Mouse (Mus musculus) midbrain, postnatal 0 days (tissue): ENCODE data around the gene Nampt. TPM values are rescaled to one million over a fixed set of nuclear protein-coding genes. Genes with fewer than 3 reads are reported as not detected.

Source experiments
- ATAC-seq: fragments of 200-750 bp; cut with Nextera tagmentation; 2 replicates; pipeline ENCODE4 v1.8.0; 2017; ENCODE audit warnings: moderate number of reproducible peaks, mild to moderate bottlenecking, moderate TSS enrichment, moderate library complexity; ENCODE audit not compliant: low FRiP score
- DNase-seq: peaks from one replicate; pipeline ENCODE4 v3.0.0-alpha.2; 2015; ENCODE audit warnings: low spot score
- H3K27ac ChIP-seq: fragments of 300-500 bp; sonication (generic); 2 replicates; pipeline ENCODE4 v1.5.1; 2014; ENCODE audit warnings: low read depth, mild to moderate bottlenecking, low read length, mixed read lengths
- H3K27me3 ChIP-seq: fragments of 300-500 bp; sonication (generic); 2 replicates; pipeline ENCODE4 v1.6.1; 2014; ENCODE audit warnings: low read length, control low read depth, mixed read lengths; ENCODE audit not compliant: insufficient read depth
- H3K36me3 ChIP-seq: fragments of 300-500 bp; sonication (generic); 2 replicates; pipeline ENCODE4 v1.6.1; 2014; ENCODE audit warnings: low read length, control low read depth, mixed read lengths; ENCODE audit not compliant: insufficient read depth
- H3K4me1 ChIP-seq: fragments of 300-500 bp; sonication (generic); 2 replicates; pipeline ENCODE4 v1.6.1; 2014; ENCODE audit warnings: mild to moderate bottlenecking, control low read depth, antibody characterized with exemption, low read length, mixed read lengths; ENCODE audit not compliant: insufficient read depth
- H3K4me2 ChIP-seq: fragments of 300-500 bp; sonication (generic); 2 replicates; pipeline ENCODE4 v1.6.1; 2014; ENCODE audit warnings: low read depth, mild to moderate bottlenecking, low read length, mixed read lengths; ENCODE audit not compliant: poor library complexity, severe bottlenecking
- H3K4me3 ChIP-seq: fragments of 300-500 bp; sonication (generic); 2 replicates; pipeline ENCODE4 v1.5.1; 2014; ENCODE audit warnings: low read depth, mild to moderate bottlenecking, low read length, moderate library complexity
- H3K9ac ChIP-seq: fragments of 300-500 bp; sonication (generic); replicated peaks from 2 replicates; pipeline ENCODE4 v1.6.1; 2014; ENCODE audit warnings: mild to moderate bottlenecking, low read length, moderate library complexity, mixed read lengths; ENCODE audit not compliant: poor library complexity, severe bottlenecking
- H3K9me3 ChIP-seq: fragments of 300-500 bp; sonication (generic); 2 replicates; pipeline ENCODE4 v1.6.1; 2016; ENCODE audit warnings: low read length, control low read depth
- CTCF ChIP-seq: IDR thresholded peaks from 2 replicates; pipeline ENCODE4 v1.5.1; 2016; ENCODE audit warnings: antibody characterized with exemption, mild to moderate bottlenecking
- WGBS: fragments of 180-500 bp; shearing (Covaris S2); extraction: QIAGEN DNeasy Blood & Tissue Kit; methylation state at CpG from one replicate; pipeline ENCODE4 v1.1.7; 2014; 5-methylcytosine and 5-hydroxymethylcytosine counted together
- polyA plus RNA-seq: library from polyadenylated mRNA; unstranded; fragments of >200 nt; fragmentation: Nextera tagmentation; extraction: Ambion mirVana; gene quantifications from 2 replicates; pipeline ENCODE4 v1.2.1, GENCODE M21; 2015
- total RNA-seq: library from RNA; depleted of rRNA; stranded (reverse); fragments of >200 nt; gene quantifications from 2 replicates; pipeline ENCODE4 v1.2.3, GENCODE M21; 2014

Gene Nampt
- total and polyA plus RNA-seq, 2 experiments from 2014 or later: 24.1 to 41.9 TPM

DNA sequence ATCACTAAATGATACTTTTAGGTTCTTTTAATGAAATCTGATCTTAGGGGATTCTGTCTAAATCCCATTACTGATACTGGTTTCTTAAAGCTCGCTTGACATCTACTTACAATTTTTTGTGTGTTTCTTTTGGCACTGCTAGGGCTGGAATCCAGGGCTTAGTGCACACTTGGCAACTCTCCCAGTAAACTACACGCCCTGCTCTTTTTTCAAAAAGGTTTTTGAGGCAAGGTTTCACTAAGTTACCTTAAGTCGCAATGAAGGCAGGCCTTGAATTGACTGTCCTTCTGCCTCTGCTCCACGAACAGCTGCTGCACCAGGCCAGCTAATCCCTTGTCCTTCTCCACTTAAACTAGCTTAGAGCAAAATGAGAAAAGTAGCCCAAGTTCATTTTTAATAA is 15.9 kb downstream of the Nampt start:
- no peaks in the 10 kb centered on the region for H3K27me3 ChIP-seq
- peaks cover 23% of the 10 kb centered on the region for H3K36me3 ChIP-seq
- DNase-seq (no peak), ATAC-seq (no peak)
- TF ChIP-seq CTCF: no peak
- 46% methylated on average over 4 of the region's 4 CpGs for WGBS
- no peak overlapping the region for H3K4me3 ChIP-seq
- H3K27ac ChIP-seq: no peak overlapping the region
- H3K4me2 ChIP-seq: no peak overlapping the region
- H3K9ac ChIP-seq: no peak overlapping the region
- no peaks in the 10 kb centered on the region for H3K4me1 ChIP-seq
- no peaks in the 10 kb centered on the region for H3K9me3 ChIP-seq

DNA sequence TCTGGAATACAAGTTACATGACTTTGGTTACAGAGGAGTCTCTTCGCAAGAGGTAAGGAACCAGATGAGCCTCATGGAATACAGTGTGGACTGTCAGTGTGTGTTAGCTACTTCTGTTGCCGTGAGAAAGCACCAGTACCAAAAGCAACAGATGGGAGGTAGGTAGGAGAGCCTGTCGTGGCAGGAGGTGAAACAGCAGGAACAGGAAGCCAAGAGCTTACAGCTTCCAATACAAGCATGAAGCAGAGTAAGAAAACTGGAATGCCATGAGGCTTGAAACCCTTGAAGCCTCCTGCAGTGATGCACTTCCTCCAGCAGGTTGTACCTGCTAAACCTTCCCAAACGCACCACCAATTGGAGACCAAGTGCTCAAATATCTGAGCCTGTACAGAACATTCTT is 19.1 kb downstream of the Nampt start:
- Histone ChIP-seq H3K27me3 (no peaks in the 10 kb centered on the region), H3K4me3 (no peak overlapping the region), H3K4me1 (no peaks in the 10 kb centered on the region), H3K36me3 (peaks cover 32% of the 10 kb centered on the region), H3K4me2 (no peak overlapping the region), H3K27ac (no peak overlapping the region), H3K9ac (no peak overlapping the region), H3K9me3 (no peaks in the 10 kb centered on the region)
- DNase-seq (no peak), ATAC-seq (no peak)
- 87% methylated on average over 4 of the region's 4 CpGs for WGBS
- TF ChIP-seq CTCF: no peak

DNA sequence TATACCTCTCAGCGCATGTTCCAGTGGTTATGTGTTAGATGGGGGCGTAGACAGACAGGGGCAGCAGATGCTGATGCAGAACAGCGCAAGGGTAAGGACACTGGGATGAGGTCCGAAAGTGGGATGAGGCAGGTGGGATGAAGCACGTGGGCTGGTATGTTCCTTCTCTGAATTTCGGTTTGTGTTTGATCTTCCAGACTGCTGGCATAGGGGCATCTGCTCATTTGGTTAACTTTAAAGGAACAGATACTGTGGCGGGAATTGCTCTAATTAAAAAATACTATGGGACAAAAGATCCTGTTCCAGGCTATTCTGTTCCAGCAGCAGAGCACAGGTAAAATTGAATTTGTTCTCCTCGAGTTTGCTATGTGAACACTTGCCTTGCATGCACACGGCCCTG is 19.6 kb downstream of the Nampt start:
- Histone ChIP-seq H3K4me1 (no peaks in the 10 kb centered on the region), H3K27me3 (no peaks in the 10 kb centered on the region), H3K9ac (no peak overlapping the region), H3K4me2 (no peak overlapping the region), H3K36me3 (peaks cover 34% of the 10 kb centered on the region), H3K4me3 (no peak overlapping the region), H3K9me3 (no peaks in the 10 kb centered on the region), H3K27ac (no peak overlapping the region)
- WGBS: 95% methylated on average over 9 of the region's 9 CpGs
- no peak for TF ChIP-seq CTCF
- DNase-seq (no peak), ATAC-seq (no peak)

- Histone ChIP-seq H3K4me2 (no peak overlapping the region), H3K27ac (no peak overlapping the region), H3K4me3 (no peak overlapping the region), H3K4me1 (no peaks in the 10 kb centered on the region), H3K9ac (no peak overlapping the region), H3K36me3 (peaks cover 34% of the 10 kb centered on the region), H3K27me3 (no peaks in the 10 kb centered on the region), H3K9me3 (no peaks in the 10 kb centered on the region)
- 50% methylated on average over 7 of the region's 7 CpGs for WGBS
- TF ChIP-seq CTCF: no peak
- DNase-seq (no peak), ATAC-seq (no peak)
Measured at GRCm38 (mm10) chr12:32841442-32841900, 22.1 kb downstream of the Nampt start.

DNA sequence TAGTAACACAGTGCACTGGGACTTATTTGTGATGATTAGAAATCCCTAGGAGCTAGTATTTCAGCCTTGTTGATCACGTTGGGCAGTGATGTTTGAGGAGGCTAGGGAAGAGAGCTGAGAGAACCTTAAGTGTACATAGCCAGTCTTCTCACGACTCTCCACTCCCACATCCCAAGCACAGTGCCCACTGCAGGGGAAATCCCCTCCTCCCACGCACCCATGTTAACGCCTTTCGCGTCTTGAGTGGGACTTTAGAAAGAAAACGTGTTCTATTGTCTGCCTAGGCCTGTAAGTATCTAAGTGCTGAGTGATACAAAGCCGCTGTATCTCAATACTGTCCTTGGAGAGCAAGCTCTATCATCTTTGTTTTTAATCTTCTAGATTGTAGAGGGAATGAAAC is 27.0 kb downstream of the Nampt start:
- Histone ChIP-seq H3K4me1 (no peaks in the 10 kb centered on the region), H3K9ac (no peak overlapping the region), H3K36me3 (peaks cover 27% of the 10 kb centered on the region), H3K4me2 (no peak overlapping the region), H3K4me3 (no peak overlapping the region), H3K27me3 (no peaks in the 10 kb centered on the region), H3K9me3 (no peaks in the 10 kb centered on the region), H3K27ac (no peak overlapping the region)
- DNase-seq (no peak), ATAC-seq (no peak)
- 94% methylated on average over 8 of the region's 8 CpGs for WGBS
- TF ChIP-seq CTCF: no peak

GRCm38 (mm10) chr12:32853757-32854156 is 34.4 kb downstream of the Nampt start:
- Histone ChIP-seq H3K27me3 (no peaks in the 10 kb centered on the region), H3K4me1 (no peaks in the 10 kb centered on the region), H3K27ac (no peak overlapping the region), H3K36me3 (peaks cover 5% of the 10 kb centered on the region; the same call in 1 of the 2 replicates), H3K4me2 (no peak overlapping the region), H3K4me3 (no peak overlapping the region), H3K9ac (no peak overlapping the region), H3K9me3 (no peaks in the 10 kb centered on the region)
- TF ChIP-seq CTCF: no peak
- 95% methylated on average over 5 of the region's 5 CpGs for WGBS
- DNase-seq (no peak), ATAC-seq (no peak)
